Mouse (Mus musculus): ENCODE measurements at regions not wholly inside any gene's neighbourhood (a gene's known extent, or its start where the extent isn't known, plus 50 kb on each side); places are given as distances from the start of the nearest gene placed in this dataset.

DNA sequence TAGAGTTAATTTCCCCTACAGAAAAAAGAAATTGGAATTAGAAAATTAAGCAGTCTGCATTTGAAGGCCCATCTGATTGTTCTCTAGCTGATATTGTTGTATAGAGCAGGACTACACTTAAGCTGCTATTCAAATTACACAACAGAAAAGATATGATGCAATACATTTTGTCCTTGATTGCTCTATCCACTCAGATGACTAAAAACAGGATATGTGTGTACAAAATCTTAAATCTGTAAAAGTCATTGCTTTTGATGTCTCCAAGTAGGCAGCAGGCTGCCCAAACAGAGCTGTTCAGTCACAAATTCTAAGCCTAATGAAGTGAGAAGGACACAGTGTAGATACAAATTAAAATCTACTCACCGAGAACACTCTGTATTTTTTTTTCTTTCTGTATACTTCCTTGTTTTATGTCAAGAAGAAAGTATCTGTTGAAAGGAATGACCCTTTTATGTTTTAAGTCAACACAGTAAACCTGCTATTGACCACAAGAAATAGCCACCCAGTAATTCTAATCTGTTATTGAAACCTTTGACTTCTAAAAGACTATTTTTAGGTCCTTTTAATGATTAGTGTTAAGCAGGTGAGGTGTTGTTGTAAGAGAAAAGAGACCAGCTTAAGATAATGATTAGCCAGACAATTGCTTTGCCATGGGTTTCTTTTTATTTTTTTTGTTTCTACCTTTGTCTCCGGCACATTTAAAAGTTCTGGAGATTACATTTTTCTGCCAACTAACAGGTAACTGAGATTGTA is 315.0 kb upstream of the Cited2 start:
- TF ChIP-seq CTCF (IDR thresholded peaks at IDR 0.05; ENCODE audit: low read depth, low read length) (no peak), POLR2A (IDR thresholded peaks at IDR 0.05; ENCODE audit: insufficient read depth, low read length) (no peak)

Data from ES-Bruce4 (cell line).